Mouse (Mus musculus) thymus, postnatal 14 days (tissue): Measurements from ENCODE around the gene Sh3gl3.
A peak's percentile ranks its signal among the peaks of the same experiment; 100 is the strongest.

Source experiments
- DNase-seq: peaks from one replicate; pipeline ENCODE4 v3.0.0; 2021

Gene Sh3gl3

DNA sequence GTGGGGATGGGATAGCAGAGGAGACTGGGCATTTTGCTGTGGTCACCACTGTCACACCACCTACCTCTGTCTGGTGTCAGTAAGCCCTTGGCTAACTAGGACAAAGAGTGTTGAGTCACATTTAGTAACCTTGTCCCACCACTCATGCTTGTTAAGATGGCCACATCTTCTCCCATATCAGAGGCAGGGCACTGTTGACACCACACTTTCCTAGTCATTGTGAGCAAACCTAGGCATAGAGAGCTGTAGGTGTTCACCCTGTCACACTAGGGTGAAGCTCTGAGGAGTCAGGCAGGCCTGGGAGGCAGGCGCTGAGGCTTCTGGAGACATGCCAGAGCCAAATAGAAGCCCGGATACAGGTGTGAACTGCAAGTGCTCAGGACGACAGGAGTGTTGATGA is at the start of gene Sh3gl3:
Gene Sh3gl3, plus strand, starts transcription at position 301 of the 400 bp plus-strand sequence.
- no peak for DNase-seq

DNA sequence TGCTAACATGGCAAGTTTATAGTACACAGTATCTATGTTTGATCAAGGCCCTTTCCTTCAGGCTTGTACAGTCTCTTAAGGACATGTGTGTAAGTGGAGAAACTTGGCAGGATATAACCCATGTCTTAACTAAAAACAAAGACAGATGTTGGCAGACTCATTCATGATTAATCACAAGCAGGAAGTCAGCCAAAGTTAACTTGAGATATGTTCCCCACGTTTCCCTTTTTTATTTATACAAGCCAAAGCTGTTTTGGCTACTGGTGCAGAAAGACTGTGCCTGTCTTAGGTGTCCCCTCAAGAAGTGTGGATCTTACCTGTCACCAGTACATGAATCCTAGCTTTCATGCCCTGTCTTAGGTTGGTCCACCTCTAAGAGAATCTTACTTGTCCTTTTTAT is 35.4 kb upstream of the Sh3gl3 start:
- DNase-seq = no peak

DNA sequence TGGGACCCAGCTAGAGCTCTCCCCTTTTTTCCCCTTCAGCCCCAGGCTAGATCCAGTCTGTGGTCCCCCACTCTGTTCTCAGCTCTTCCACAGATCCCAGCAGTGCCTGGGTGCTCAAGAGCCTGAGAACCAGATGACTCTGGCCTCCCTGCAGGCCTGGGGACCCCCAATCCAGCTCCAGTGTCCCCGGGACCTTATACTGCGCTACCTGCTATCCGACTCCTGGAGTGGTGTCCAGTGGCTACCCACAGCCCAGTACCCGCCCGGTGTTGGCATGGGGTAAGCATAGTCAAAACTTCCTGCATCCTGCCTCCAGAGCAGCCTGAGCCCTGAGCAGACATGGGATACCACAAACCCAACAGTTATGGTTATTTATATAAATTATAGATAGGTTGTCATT is 26.5 kb upstream of the Sh3gl3 start:
- no peak for DNase-seq

DNA sequence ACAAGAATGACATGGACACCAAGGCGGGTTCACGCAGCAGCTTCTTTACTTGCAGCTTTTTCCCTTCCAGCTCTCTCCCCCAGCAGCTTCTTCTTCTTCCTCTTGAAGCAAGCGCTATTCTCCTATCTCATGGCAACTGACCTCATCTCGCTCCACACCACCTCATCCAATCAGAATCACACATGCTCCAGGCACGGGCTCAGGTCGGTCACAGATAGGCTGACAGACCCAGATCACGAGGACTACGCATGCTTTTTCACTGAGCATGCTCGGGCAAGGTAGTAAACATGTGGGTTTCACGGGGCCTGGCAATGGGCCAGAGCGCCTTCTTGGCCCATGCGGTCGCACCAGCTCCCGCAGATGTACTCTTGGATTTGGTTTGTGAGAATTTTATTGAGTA is 9.0 kb upstream of the Sh3gl3 start:
- no peak for DNase-seq

DNA sequence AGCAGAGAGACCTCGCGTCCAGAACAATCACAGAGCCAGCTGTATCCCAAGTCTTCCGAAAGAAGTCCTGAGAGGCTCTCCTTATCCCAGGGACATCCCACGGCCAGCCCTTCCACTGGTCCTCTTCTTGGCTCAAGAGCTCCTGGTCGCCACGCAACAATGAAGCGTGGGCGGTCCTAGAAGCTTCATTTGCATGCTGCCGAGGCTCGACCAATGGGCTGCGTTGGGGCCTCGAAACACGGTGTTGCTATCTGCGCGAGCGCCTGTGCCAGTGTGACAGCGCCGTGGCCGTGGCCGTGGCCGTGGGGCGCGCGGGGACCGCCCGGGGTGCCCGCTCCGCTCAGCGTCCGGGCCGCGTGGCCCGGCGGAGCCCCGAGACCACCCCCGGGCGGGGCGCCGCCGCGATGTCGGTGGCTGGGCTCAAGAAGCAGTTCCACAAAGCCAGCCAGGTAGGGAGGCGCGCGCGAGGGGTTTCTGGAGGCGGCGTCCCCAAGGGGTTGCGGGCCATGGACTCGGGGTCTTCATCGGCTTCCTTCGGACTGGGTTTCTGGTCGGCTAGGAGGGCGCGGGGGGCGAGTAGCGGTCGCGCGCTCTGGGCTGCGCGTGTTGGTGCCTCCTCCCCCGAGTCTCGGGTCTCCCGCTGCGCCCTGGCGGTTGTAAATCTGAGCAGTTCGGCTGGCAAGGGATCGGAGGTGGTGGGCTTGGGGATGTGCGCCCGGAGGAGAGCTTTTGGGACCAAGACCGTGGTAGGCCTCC is 1.1 kb downstream of the Sh3gl3 start:
- peak; percentile 83 for DNase-seq

DNA sequence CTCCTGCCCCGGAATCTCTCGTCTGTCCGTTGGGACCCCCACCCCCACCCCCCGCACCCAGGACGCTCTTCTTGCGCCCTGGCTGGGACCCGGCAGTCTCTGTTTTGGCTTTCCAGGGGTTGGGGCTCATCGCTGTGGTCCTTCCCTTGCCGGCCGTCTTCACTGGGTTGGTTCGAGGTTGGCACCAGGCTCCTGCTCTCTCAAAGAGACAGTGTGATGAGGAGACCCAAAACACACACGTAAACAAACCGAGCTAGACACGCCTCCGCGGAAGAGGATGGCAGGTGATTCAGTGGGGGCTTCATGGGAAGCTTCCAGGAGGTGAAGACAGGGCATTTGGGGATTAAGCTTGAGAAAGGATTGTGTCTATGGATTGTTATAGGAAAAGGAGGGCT is 1.7 kb downstream of the Sh3gl3 start:
- no peak for DNase-seq

DNA sequence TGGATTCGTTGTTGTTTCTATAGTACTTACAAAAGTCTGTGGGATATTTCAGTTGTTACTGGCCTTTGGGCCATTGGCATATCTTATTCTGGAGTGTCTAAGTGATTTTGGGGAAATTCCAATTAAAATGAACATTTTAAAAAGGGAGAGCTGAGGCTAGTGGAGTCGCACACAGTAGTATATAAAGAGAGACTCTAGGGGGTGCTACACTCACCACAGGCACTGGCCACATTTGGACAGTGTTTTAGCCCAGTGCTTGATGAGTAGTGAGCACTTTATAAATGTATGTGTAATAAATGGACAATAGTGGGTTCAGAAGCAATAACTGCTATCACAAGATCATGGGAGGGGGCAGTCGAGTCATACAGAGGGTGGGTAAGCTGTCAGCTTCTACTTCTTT is 2.6 kb downstream of the Sh3gl3 start:
- DNase-seq = no peak

DNA sequence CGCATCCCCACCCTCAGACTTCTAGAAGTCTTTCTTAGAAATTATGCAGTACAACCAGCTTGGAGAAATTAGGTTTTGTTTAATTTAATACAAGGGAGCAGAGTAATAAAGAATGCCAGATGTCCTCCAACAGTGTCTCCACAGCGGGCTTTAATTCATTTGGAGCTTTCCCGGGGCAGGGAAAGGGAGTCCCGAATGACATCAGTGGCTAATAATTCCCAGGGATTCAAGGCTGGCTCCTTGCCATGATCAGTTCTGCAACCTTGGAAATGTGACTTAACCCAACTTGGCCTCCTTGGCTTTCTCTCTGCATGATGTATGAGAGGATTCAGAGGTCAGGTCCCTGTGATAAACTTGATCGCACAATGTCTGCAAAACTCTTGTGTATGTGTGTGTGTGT is 3.7 kb downstream of the Sh3gl3 start:
- DNase-seq = no peak

DNA sequence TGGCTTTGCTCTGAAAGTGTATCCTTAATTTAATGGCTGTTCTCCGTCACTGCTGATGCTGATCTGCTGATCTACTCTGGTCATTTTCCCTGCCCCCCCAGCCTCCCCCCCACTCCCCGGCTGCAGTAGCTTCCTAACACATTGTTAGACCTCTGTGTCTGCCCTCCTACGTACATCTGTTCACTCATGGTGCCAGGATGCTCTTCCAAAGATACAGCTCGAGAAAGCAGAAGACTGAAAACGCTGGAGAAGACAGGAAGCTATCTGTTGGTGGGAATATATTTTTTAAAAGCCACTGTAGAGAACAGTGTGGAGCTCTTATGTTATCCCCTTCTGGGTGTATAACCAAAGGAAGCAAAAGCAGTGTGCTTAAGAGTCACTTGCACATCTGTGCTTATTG is 7.3 kb downstream of the Sh3gl3 start:
- peak; percentile 0 for DNase-seq

DNA sequence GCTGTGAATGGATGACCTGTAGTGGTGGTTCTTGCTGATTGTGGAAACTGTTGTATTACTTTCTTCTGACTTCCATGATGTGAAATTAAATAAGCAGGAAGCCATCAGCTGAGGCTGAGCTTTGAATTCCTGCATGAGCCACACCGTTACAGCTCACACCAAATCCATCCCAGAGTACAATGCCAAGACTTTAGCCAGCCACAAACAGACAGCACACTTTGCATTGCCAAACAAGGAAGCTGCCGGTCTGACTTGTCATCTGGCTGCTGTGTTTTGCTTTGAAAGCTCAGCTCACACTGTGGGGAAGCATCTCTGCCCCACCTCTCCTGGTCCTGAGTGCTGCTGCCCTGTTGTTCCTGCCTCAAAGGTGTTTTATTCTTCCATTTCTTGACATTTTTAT is 9.1 kb downstream of the Sh3gl3 start:
- no peak for DNase-seq

DNA sequence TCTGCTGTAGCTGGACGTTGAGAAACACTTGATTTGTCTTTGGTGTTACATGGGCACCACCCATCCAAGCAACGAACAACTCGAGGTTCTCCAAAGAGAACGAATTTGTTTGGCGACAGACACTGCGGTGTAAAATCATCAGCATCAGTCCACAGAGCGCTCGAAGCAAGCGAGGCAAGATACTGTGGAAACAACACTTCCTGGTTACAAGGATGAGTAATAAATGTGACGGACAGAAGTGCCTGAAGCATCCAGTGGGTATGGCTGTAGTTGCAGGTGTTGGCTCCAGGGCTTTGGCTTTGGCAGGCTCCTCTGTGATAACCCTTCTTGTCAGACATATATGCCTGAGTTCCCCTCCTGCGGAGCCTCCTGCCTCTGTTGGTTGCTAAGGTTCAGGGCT is 18.0 kb downstream of the Sh3gl3 start:
- DNase-seq = peak; percentile 50

DNA sequence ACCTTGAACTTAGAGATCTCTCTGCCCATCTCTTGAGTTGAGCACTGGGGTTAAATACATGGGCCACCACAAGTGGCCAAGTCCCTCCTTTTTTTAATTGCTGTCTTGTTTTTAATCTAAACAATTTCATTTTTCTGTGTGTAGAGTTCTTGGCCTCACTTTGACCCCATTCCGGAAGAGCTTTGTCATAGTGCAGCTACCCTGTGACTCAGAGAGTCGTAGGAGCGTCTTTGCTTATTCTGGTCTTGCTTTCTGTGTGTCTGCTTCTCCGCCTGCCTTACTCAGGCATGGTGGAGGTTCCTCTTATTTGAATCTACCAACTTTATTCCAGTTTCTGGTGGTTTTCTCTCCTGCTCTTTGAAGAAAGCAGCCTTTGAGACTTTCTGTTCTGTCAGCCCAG is 18.9 kb downstream of the Sh3gl3 start:
- DNase-seq = no peak

DNA sequence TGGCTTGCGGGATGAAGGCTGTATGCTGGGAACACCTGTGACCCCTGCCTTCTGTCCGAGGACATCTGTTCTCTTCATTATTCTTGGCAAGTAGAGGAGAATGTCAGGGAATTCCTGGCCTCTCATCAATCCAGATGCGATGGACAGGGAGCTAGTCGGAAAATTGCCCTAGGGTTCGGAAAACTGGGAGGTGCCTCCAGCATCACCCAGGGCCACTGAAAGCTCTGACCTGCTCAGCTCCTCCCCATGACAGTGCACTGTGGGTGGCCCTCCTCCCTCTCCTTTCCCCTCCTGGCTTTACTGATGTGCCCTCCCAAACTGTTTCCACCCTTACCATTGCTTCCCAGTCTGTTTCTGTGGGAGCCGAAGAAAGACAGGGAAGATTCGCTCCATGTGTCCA is 29.5 kb downstream of the Sh3gl3 start:
- no peak for DNase-seq

DNA sequence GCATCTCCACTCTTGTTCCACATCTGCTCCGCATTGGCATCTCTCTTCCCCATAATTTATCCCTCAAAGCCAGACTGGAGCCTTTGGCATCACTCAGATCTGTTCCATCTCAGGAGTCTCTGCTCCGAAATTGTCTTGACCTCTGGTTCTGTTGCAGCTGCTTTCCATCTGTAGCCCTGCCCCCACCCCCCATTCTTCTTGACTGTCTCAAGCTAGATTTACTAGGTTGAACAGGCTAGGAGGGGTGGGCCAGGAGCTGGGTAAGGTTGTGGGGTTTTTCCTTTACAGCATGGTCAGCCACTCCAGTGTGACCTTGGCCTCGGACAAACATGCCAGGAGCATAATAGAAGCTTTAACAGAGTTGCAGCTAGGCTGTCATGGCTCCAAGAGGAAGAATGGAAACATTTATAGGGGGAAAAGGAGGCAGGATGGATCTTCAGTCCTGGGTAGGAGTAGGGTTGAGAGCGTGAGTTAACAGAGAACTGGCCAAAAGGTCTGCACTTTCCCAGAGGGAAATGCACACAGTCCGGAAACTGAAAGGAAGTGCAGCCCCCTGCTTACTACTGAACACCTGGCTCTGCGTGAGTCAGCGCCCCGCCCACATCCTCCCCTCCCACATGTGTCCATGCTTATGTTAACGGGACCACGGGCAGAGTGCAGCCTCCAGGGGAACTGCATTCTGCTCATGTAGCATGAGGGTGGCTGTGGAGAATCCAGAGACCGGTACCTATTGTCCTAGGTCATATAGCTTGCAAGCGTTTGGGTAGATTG is 30.6 kb downstream of the Sh3gl3 start:
- peak; percentile 89 for DNase-seq

DNA sequence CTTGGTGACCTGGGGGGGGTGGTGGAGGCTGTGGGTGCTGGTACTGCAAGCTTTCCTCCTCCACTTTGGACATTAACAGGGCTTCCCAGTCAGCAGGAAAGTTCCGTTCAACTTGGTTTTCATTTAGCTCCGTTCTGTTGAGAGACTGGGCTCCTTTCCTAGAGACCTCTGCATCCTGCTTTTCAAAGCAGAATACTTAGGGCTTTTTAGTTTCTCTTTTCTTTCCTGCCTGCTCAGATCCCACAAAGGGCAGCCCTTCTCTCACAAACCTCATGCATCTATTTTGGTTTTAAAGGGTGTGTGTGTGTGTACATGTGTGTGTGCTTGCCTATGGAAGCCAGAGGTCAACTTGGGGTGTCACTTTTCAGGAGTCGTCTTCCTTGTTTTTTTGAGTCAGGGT is 31.3 kb downstream of the Sh3gl3 start:
- DNase-seq = no peak

DNA sequence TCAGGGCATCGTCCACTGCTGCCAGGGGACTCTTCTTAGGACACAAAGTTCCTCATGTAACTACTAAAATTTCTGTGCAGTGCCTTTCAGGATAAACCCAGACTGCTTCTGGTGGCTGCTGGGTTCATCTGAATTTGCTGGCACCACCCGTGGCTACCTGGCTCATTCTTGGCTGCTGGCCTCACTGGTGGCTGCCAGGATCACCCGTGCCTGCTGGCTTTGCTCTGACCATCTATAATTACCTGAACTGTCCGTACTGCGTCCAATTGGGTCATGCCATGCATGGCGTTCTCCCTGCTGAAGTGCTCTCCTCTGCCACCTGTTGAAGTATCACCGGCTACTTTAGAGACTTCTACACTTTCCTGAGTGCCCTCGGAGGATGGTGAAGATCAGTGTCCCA is 33.1 kb downstream of the Sh3gl3 start:
- DNase-seq = no peak

DNA sequence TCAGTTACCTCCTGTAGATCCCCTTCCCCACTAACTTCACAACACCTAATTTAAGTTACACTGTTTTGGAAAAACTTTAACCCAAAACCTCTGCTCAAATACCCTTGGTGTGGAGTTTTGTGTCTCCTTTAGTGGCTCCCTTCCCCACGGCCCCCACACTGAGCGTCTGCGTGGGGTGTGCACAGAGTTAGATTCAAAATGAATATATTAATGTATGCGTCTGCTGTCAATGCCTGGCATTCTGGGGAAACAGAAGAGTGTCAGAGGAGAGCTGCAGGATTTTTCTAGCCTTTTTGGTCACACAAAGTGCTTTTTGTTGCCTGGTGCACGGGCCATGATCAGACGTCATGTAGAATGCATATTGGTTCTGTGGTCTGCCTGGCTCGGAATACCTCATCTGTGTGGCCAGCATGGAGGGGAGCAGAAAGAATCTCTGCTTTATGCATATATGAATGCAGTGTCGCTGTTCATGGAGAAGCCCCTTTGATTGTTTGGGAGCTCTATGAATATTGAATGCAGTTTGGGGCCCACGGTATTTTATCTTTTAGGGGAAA is 47.8 kb downstream of the Sh3gl3 start:
- no peak for DNase-seq

DNA sequence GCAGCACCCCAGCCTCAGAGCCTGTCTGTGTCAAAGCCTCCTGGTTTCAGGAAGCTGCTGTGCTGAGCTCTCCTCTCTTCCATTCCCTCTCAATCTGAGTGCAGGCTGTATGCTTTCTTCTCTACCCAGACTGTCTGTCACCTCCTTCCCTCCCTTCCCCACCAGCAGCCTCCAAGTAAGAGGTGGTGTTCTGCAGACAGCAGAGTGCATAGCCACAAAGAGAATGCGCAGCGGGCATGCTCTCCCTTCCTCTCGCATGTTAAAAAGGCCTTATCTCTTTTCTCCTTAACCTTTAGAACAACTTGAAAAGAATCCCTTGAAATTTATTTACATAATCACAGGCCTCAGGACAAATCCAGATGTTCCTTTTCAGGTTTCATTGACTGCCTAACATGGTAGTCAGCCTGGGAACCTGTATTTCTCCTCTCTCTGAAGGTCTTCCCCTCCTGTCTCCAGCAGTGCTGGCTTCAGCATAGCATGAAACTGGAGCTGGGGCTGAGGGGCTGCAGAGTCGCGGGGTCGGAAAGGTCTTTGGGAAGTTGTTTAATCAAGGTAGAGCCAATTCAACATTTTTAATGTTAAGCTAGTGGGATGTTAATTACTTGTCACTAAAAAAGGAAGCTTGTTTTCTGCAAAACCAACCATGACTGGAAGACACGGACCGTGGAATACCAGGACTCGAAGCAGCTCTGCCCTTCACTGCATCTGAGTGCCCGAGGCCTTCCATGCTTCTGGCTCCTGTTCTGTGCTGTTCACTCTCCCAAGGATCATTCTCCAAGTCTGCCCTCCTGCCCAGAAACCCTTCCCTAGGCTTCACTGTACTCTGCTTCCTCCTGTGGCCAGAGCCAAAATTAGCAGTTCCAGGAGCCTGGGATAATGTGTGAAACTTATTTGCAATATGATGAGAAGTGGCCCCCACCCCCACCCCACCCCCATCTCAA is 50.5 kb downstream of the Sh3gl3 start:
- no peak for DNase-seq

DNA sequence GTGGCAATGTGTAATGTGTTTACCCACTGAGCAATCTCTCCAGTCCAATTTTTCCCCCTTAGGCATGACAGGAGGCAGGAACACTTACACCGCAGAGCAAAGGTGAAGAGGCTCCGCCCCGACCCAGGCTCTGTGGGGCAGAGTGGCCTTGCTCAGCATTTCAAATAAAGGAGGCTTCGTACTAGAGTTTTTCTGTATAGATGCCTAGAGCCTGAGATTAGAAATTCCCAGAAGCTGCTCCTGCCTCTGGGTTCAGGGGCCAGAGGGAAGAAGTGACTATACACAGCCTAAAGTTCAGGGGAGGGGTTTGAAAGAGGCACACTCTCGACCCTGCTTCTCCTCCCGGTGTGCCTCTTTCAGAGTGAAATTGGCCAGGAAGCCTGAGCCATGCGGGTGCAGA is 59.6 kb downstream of the Sh3gl3 start:
- no peak for DNase-seq

DNA sequence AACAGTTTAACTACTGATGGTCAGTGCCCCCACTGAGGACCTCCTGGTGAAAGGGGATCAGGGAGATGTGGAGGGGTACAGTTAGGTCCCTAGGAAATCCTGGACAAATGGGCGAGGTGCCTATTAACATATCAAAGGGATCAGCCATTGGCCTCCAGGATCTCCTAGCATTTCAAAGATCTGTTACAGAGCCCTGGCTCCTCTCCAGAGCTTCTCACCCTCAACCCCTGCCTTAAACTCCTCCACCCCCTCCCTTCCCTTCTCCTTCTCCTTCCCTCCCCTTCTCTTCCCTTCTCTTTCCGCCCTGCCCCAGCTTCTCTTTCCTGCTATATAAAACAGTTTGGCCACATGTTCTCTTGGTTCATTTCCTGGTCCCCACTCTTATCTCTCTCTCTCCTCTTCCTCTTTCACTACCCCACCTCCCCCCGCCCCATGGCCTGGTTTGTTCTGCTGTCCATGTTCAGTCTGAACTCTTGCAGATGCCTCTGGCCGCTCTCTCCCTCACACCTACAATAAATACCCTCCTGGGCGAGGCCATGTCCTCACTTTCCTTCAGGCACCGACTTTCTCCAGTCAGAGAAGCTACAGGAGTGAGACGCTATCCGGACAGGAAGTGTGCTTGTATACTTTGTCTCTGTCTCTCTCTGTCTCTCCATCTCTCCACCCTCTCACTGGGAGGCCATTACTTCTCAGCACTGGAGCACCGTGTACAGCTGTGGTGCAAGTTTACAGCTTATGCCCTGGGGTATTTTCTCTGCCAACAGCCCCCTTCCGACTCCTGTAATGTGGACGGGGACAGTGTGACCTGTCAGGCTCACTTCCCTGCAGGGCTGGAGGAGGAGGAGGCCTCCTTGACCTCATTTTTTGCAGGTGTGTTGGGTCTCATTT is 60.6 kb downstream of the Sh3gl3 start:
- DNase-seq = peak; percentile 64

DNA sequence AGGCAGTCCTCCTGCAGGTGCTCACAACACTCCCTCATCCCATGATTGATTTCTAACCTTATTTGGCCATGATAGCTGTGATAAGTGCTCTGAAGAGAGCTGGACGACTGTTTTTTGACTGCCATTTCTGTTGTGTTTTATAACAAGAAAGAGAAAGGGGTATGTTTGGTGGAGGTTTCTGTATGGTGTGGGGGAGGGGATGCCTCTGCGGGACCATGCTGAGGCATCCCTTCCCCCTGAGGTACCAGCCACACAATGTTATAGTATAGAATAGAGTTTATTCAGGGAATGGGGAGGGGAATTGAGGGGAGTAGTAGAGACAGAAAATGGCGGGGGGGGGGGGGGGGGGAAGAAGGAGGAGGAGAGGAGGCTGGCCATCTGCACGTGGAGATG is 61.3 kb downstream of the Sh3gl3 start:
- peak; percentile 60 for DNase-seq

DNA sequence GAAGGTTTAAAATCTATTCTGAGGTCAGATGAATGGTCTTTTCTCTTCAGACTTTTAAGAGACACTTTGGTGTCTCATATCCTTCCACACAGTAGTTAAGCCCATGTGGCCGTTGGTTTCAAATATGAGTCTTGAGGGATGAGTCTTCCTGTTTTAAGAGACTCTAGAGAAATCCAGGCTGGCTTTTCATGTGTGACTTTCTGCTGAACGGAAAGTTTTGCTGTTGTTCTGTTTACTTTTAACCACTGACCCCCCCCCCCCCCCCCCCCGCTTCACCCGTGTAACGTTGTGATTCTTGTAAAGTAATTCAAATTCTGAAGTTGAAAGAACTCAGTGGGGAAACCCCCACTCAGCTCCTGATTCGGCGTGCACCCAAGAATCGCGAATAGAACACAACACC is 61.8 kb downstream of the Sh3gl3 start:
- DNase-seq = no peak
